Mouse (Mus musculus) C2C12 (cell line): ENCODE measurements around the gene Ift20.

Experiments
- CTCF ChIP-seq: IDR thresholded peaks from one replicate; pipeline ENCODE4 v1.5.1; 2011; ENCODE audit not compliant: control insufficient read depth, insufficient read depth, insufficient read length
- FOSL1 ChIP-seq: IDR thresholded peaks from one replicate; pipeline ENCODE4 v1.8.0; 2011; ENCODE audit warnings: mild to moderate bottlenecking, low read length; ENCODE audit not compliant: poor library complexity, insufficient read depth, severe bottlenecking
- MAX ChIP-seq: IDR thresholded peaks from one replicate; pipeline ENCODE4 v1.6.1; 2011; ENCODE audit warnings: mild to moderate bottlenecking, control low read depth

DNA sequence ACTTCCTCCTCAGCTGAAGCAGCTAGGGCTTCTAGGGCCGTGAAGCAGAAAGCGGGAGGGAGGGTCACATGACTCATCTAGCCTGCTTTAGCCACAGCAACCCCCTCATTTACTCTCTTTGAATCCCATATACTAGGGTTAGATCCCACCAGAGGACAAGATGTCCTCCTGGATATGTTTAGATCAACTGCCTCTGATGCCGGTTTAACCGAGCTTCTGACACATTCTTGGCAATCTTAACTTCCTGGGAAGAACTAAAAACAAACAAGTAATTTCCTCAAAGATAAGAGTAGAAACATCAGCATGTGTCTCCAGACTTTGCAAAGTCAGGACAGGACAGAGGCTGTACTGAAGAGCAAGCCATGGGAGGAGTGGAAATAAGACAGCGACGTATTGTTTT is 30.6 kb downstream of the Ift20 start:
- TF ChIP-seq CTCF (no peak), FOSL1 (no peak), MAX (no peak)
